Mouse (Mus musculus) c-Kit-negative CD71-positive TER-119-positive erythroid progenitor cells, embryonic 14.5 days (primary cell): ENCODE results near the gene Cog1.

Experiments used
- DNase-seq: peaks from one replicate; pipeline ENCODE4 v3.0.0-alpha.2; 2013; ENCODE audit warnings: low read depth, low spot score

The Cog1 gene

GRCm38 (mm10) chr11:113699643-113700042 is 50.7 kb downstream of the Cog1 start:
- no peak for DNase-seq

GRCm38 (mm10) chr11:113703758-113704157 is 54.8 kb downstream of the Cog1 start:
- peak; percentile 53 for DNase-seq

GRCm38 (mm10) chr11:113705966-113706652 is 57.1 kb downstream of the Cog1 start:
- no peak for DNase-seq

- no peak for DNase-seq
Measured at GRCm38 (mm10) chr11:113708629-113709213, 59.8 kb downstream of the Cog1 start.

- no peak for DNase-seq
Measured at GRCm38 (mm10) chr11:113709272-113709671, 60.3 kb downstream of the Cog1 start.

- no peak for DNase-seq
Measured at GRCm38 (mm10) chr11:113709731-113710256, 60.8 kb downstream of the Cog1 start, which contains the start of gene Cpsf4l. Cpsf4l (minus strand) TSS chr11:113710017.

GRCm38 (mm10) chr11:113710257-113710777 is 61.3 kb downstream of the Cog1 start:
- DNase-seq: no peak

GRCm38 (mm10) chr11:113711061-113711460 is 62.1 kb downstream of the Cog1 start:
- no peak for DNase-seq

- no peak for DNase-seq
Measured at GRCm38 (mm10) chr11:113715078-113715674, 66.2 kb downstream of the Cog1 start.

- DNase-seq: no peak
Measured at GRCm38 (mm10) chr11:113716132-113716531, 67.2 kb downstream of the Cog1 start.
